Comparison of ENCODE assay signal across 17 mouse cellular contexts in genomic region chr6:115434816-115435215, GRCm38 (mm10).
"Had no signal": no experiment of that assay in that cellular context is flagged by ENCODE, and none has a peak within 500 bp of the region (broad histone marks: within the 10 kb centered on the region; RNA-seq: fewer than 3 reads in every experiment).

No protein-coding gene starts in this region.

- H3K9me3 ChIP-seq: lung, embryonic 15.5 days; megakaryocyte, embryonic 14.5 days; midbrain, embryonic 13.5 days; midbrain, embryonic 15.5 days; neural tube, embryonic 12.5 days; stomach, embryonic 15.5 days had no signal

- DNase-seq: lung, adult 2 months; lung, postnatal 14 days; lung, postnatal 36 days; right cerebral cortex, postnatal 14 days; thymus, adult 2 months; thymus, postnatal 25 days; thymus, postnatal 4 days had no signal

- H3K4me2 ChIP-seq: lung, embryonic 15.5 days; midbrain, embryonic 11.5 days; midbrain, embryonic 13.5 days; midbrain, embryonic 15.5 days; neural tube, embryonic 12.5 days; stomach, embryonic 15.5 days had no signal

- H3K27ac ChIP-seq: lung, embryonic 15.5 days; macrophage; midbrain, embryonic 13.5 days; midbrain, embryonic 15.5 days; neural tube, embryonic 12.5 days; stomach, embryonic 15.5 days; stomach, postnatal 0 days had no signal

- ATAC-seq: lung, postnatal 0 days; midbrain, embryonic 13.5 days; midbrain, embryonic 15.5 days had no signal

- H3K9ac ChIP-seq: lung, embryonic 15.5 days; midbrain, embryonic 13.5 days; midbrain, embryonic 15.5 days; neural tube, embryonic 12.5 days; stomach, embryonic 15.5 days had no signal

- H3K27me3 ChIP-seq: lung, embryonic 15.5 days; megakaryocyte, embryonic 14.5 days; midbrain, embryonic 13.5 days; midbrain, embryonic 15.5 days; neural tube, embryonic 12.5 days; stomach, embryonic 15.5 days had no signal

- H3K36me3 ChIP-seq: lung, embryonic 15.5 days; midbrain, embryonic 13.5 days; midbrain, embryonic 15.5 days; neural tube, embryonic 12.5 days; stomach, embryonic 15.5 days had no signal

- H3K4me1 ChIP-seq: lung, embryonic 15.5 days; midbrain, embryonic 13.5 days; midbrain, embryonic 15.5 days; neural tube, embryonic 12.5 days; stomach, embryonic 15.5 days had no signal

- H3K4me3 ChIP-seq: lung, embryonic 15.5 days; megakaryocyte, embryonic 14.5 days; midbrain, embryonic 13.5 days; midbrain, embryonic 15.5 days; neural tube, embryonic 12.5 days; stomach, embryonic 15.5 days had no signal
